Mouse (Mus musculus) neural tube, embryonic 13.5 days (tissue): ENCODE data around the gene D430042O09Rik. TPM values are rescaled to one million over a fixed set of nuclear protein-coding genes. Genes with fewer than 3 reads are reported as not detected.

Experiments
- ATAC-seq: fragments of 200-750 bp; cut with Nextera tagmentation; 2 replicates; pipeline ENCODE4 v1.8.0; 2017; ENCODE audit warnings: low read depth, mild to moderate bottlenecking, moderate TSS enrichment, moderate library complexity
- H3K27ac ChIP-seq: fragments of 300-500 bp; sonication (generic); replicated peaks from 2 replicates; pipeline ENCODE4 v1.5.1; 2015; ENCODE audit warnings: moderate library complexity, mild to moderate bottlenecking, inconsistent platforms
- H3K27me3 ChIP-seq: fragments of 300-500 bp; sonication (generic); 2 replicates; pipeline ENCODE4 v1.6.1; 2015; ENCODE audit warnings: mild to moderate bottlenecking, inconsistent platforms
- H3K36me3 ChIP-seq: fragments of 300-500 bp; sonication (generic); 2 replicates; pipeline ENCODE4 v1.6.1; 2015; ENCODE audit warnings: mild to moderate bottlenecking, inconsistent platforms
- H3K4me1 ChIP-seq: fragments of 300-500 bp; sonication (generic); replicated peaks from 2 replicates; pipeline ENCODE4 v1.6.1; 2015; ENCODE audit warnings: inconsistent platforms
- H3K4me2 ChIP-seq: fragments of 300-500 bp; sonication (generic); 2 replicates; pipeline ENCODE4 v1.6.1; 2015; ENCODE audit warnings: inconsistent platforms, mild to moderate bottlenecking, moderate library complexity
- H3K4me3 ChIP-seq: fragments of 300-500 bp; sonication (generic); 2 replicates; pipeline ENCODE4 v1.5.1; 2015; ENCODE audit warnings: mild to moderate bottlenecking, inconsistent platforms
- H3K9ac ChIP-seq: fragments of 300-500 bp; sonication (generic); 2 replicates; pipeline ENCODE4 v1.6.1; 2015; ENCODE audit warnings: moderate library complexity, mild to moderate bottlenecking, inconsistent platforms
- H3K9me3 ChIP-seq: fragments of 300-500 bp; sonication (generic); 2 replicates; pipeline ENCODE4 v1.6.1; 2016; ENCODE audit warnings: inconsistent platforms
- WGBS: fragments of 180-500 bp; shearing (Covaris S2); methylation state at CpG from one replicate; pipeline ENCODE4 v1.1.7; 2015; 5-methylcytosine and 5-hydroxymethylcytosine counted together
- polyA plus RNA-seq: library from polyadenylated mRNA; unstranded; fragments of >200 nt; fragmentation: Nextera tagmentation; extraction: Ambion mirVana; gene quantifications from 2 replicates; pipeline ENCODE4 v1.2.1, GENCODE M21; 2015

D430042O09Rik gene
- polyA plus RNA-seq, 1 experiment from 2014 or later = 5.9 TPM

GRCm38 (mm10) chr7:125860421-125860820 lies 152.7 kb downstream of the D430042O09Rik start:
- Histone ChIP-seq H3K36me3 (0 out of 2 replicates have a peak, but pooled peaks cover 5% of the 10 kb centered on the region), H3K4me1 (peaks cover 22% of the 10 kb centered on the region), H3K9ac (no peak overlapping the region), H3K27ac (no peak overlapping the region), H3K4me2 (no peak overlapping the region), H3K4me3 (no peak overlapping the region), H3K27me3 (no peaks in the 10 kb centered on the region), H3K9me3 (no peaks in the 10 kb centered on the region)
- 90% methylated on average over 9 of the region's 9 CpGs for WGBS
- no peak for ATAC-seq

GRCm38 (mm10) chr7:125864026-125864425 lies 156.3 kb downstream of the D430042O09Rik start:
- peak overlapping the region; percentile 86 for H3K27ac ChIP-seq
- no peak overlapping the region for H3K4me3 ChIP-seq
- ATAC-seq = 0 out of 2 replicates have a peak, but pooled peaks have one; percentile 13
- 33% methylated on average over 1 of the region's 1 CpGs for WGBS
- H3K9me3 ChIP-seq = no peaks in the 10 kb centered on the region
- H3K36me3 ChIP-seq = 0 out of 2 replicates have a peak, but pooled peaks cover 5% of the 10 kb centered on the region
- peaks cover 33% of the 10 kb centered on the region for H3K4me1 ChIP-seq
- no peaks in the 10 kb centered on the region for H3K27me3 ChIP-seq
- H3K4me2 ChIP-seq = no peak overlapping the region
- 0 out of 2 replicates have a peak overlapping the region, but pooled peaks have one; percentile 6 for H3K9ac ChIP-seq

- Histone ChIP-seq H3K36me3 (0 out of 2 replicates have a peak, but pooled peaks cover 4% of the 10 kb centered on the region), H3K4me3 (no peak overlapping the region), H3K27ac (peak overlapping the region; percentile 86), H3K27me3 (no peaks in the 10 kb centered on the region), H3K4me2 (no peak overlapping the region), H3K4me1 (peaks cover 33% of the 10 kb centered on the region), H3K9ac (peak overlapping the region; percentile 52), H3K9me3 (no peaks in the 10 kb centered on the region)
- 14% methylated on average over 11 of the region's 11 CpGs for WGBS
- ATAC-seq = peak; percentile 87
Measured at GRCm38 (mm10) chr7:125865234-125865633, 157.5 kb downstream of the D430042O09Rik start.

- no peak overlapping the region for H3K4me2 ChIP-seq
- no peaks in the 10 kb centered on the region for H3K27me3 ChIP-seq
- no peak for ATAC-seq
- H3K9me3 ChIP-seq = no peaks in the 10 kb centered on the region
- H3K9ac ChIP-seq = no peak overlapping the region
- no peak overlapping the region for H3K4me3 ChIP-seq
- WGBS = 73% methylated on average over 3 of the region's 3 CpGs
- H3K36me3 ChIP-seq = no peaks in the 10 kb centered on the region
- H3K4me1 ChIP-seq = peaks cover 62% of the 10 kb centered on the region
- H3K27ac ChIP-seq = no peak overlapping the region
Measured at GRCm38 (mm10) chr7:125868570-125868969, 160.9 kb downstream of the D430042O09Rik start.

GRCm38 (mm10) chr7:125871404-125872201 lies 163.9 kb downstream of the D430042O09Rik start:
- Histone ChIP-seq H3K9ac (peak overlapping the region; percentile 50; the same call in 1 of the 2 replicates), H3K4me2 (no peak overlapping the region), H3K27ac (peak overlapping the region; percentile 83), H3K36me3 (no peaks in the 10 kb centered on the region), H3K9me3 (no peaks in the 10 kb centered on the region), H3K4me3 (no peak overlapping the region), H3K27me3 (no peaks in the 10 kb centered on the region), H3K4me1 (peaks cover 47% of the 10 kb centered on the region)
- peak; percentile 66 for ATAC-seq
- 20% methylated on average over 12 of the region's 12 CpGs for WGBS

GRCm38 (mm10) chr7:125872202-125872580 lies 164.5 kb downstream of the D430042O09Rik start:
- Histone ChIP-seq H3K4me2 (no peak overlapping the region), H3K27me3 (no peaks in the 10 kb centered on the region), H3K36me3 (no peaks in the 10 kb centered on the region), H3K9me3 (no peaks in the 10 kb centered on the region), H3K4me1 (peaks cover 47% of the 10 kb centered on the region), H3K9ac (no peak overlapping the region), H3K27ac (peak overlapping the region; percentile 83), H3K4me3 (no peak overlapping the region)
- 0 out of 2 replicates have a peak, but pooled peaks have one; percentile 10 for ATAC-seq
- WGBS = 53% methylated on average over 6 of the region's 6 CpGs

- H3K9ac ChIP-seq = no peak overlapping the region
Measured at GRCm38 (mm10) chr7:125872874-125873273, 165.2 kb downstream of the D430042O09Rik start.

GRCm38 (mm10) chr7:125873971-125874495 lies 166.3 kb downstream of the D430042O09Rik start:
- Histone ChIP-seq H3K4me1 (peaks cover 47% of the 10 kb centered on the region), H3K4me2 (no peak overlapping the region), H3K4me3 (no peak overlapping the region), H3K36me3 (no peaks in the 10 kb centered on the region), H3K27me3 (no peaks in the 10 kb centered on the region), H3K27ac (no peak overlapping the region; the same call in 1 of the 2 replicates), H3K9ac (no peak overlapping the region), H3K9me3 (no peaks in the 10 kb centered on the region)
- 82% methylated on average over 6 of the region's 6 CpGs for WGBS
- ATAC-seq = no peak

More at GRCm38 (mm10) chr7:125872874-125873273, 165.2 kb downstream of the D430042O09Rik start:
- no peak overlapping the region for H3K4me3 ChIP-seq
- no peaks in the 10 kb centered on the region for H3K9me3 ChIP-seq
- 75% methylated on average over 3 of the region's 3 CpGs for WGBS
- ATAC-seq = no peak
- H3K4me1 ChIP-seq = peaks cover 47% of the 10 kb centered on the region
- H3K4me2 ChIP-seq = no peak overlapping the region
- peak overlapping the region; percentile 83 for H3K27ac ChIP-seq
- H3K36me3 ChIP-seq = no peaks in the 10 kb centered on the region
- H3K27me3 ChIP-seq = no peaks in the 10 kb centered on the region

- 79% methylated on average over 4 of the region's 4 CpGs for WGBS
- H3K27ac ChIP-seq = no peak overlapping the region
- no peak for ATAC-seq
Measured at GRCm38 (mm10) chr7:125878040-125878439, 170.4 kb downstream of the D430042O09Rik start.

GRCm38 (mm10) chr7:125883232-125883631 lies 175.5 kb downstream of the D430042O09Rik start:
- Histone ChIP-seq H3K4me3 (no peak overlapping the region), H3K9ac (no peak overlapping the region), H3K9me3 (no peaks in the 10 kb centered on the region), H3K27me3 (no peaks in the 10 kb centered on the region), H3K36me3 (no peaks in the 10 kb centered on the region), H3K27ac (no peak overlapping the region), H3K4me2 (no peak overlapping the region), H3K4me1 (peaks cover 23% of the 10 kb centered on the region)
- ATAC-seq = no peak
- 73% methylated on average over 2 of the region's 2 CpGs for WGBS

More at GRCm38 (mm10) chr7:125878040-125878439, 170.4 kb downstream of the D430042O09Rik start:
- Histone ChIP-seq H3K4me3 (no peak overlapping the region), H3K27me3 (no peaks in the 10 kb centered on the region), H3K4me1 (peaks cover 19% of the 10 kb centered on the region), H3K4me2 (no peak overlapping the region), H3K9ac (no peak overlapping the region), H3K36me3 (no peaks in the 10 kb centered on the region), H3K9me3 (no peaks in the 10 kb centered on the region)

GRCm38 (mm10) chr7:125886116-125886680 lies 178.5 kb downstream of the D430042O09Rik start:
- H3K4me1 ChIP-seq = peaks cover 30% of the 10 kb centered on the region
- no peak overlapping the region for H3K4me3 ChIP-seq
- H3K9me3 ChIP-seq = no peaks in the 10 kb centered on the region
- H3K4me2 ChIP-seq = no peak overlapping the region
- no peaks in the 10 kb centered on the region for H3K36me3 ChIP-seq
- WGBS = 58% methylated on average over 4 of the region's 4 CpGs
- H3K27me3 ChIP-seq = no peaks in the 10 kb centered on the region
- H3K9ac ChIP-seq = no peak overlapping the region
- ATAC-seq = no peak
- H3K27ac ChIP-seq = no peak overlapping the region

- WGBS = 45% methylated on average over 4 of the region's 4 CpGs
- H3K9ac ChIP-seq = no peak overlapping the region
- ATAC-seq = no peak
- H3K27ac ChIP-seq = no peak overlapping the region
- H3K9me3 ChIP-seq = no peaks in the 10 kb centered on the region
- no peaks in the 10 kb centered on the region for H3K27me3 ChIP-seq
- no peaks in the 10 kb centered on the region for H3K36me3 ChIP-seq
- no peak overlapping the region for H3K4me3 ChIP-seq
- H3K4me2 ChIP-seq = no peak overlapping the region
- H3K4me1 ChIP-seq = peaks cover 30% of the 10 kb centered on the region
Measured at GRCm38 (mm10) chr7:125887124-125887523, 179.4 kb downstream of the D430042O09Rik start.
